In genomic region chr12:54034666-54035346, GRCm38 (mm10) we compare ENCODE assay signal across 9 mouse cellular contexts.
DNase-seq lines count a peak whose midpoint lies in the region; ATAC-seq and TF ChIP-seq lines count a peak whose summit lies in the region.
"Had no signal": no experiment of that assay in that cellular context is flagged by ENCODE, and none has a peak within 500 bp of the region (broad histone marks: within the 10 kb centered on the region; RNA-seq: fewer than 3 reads in every experiment).

No protein-coding gene starts in this region.

- H3K4me2 ChIP-seq in intestine, postnatal 0 days (replicated peaks; ENCODE audit: low read depth) = no peak overlapping the region

- no peaks in the 10 kb centered on the region for H3K27me3 ChIP-seq in midbrain, embryonic 10.5 days (ENCODE audit: low read depth, poor library complexity, severe bottlenecking)
- H3K27me3 ChIP-seq in intestine, postnatal 0 days (replicated peaks; ENCODE audit: control insufficient read depth, insufficient read depth, low read length) = no peaks in the 10 kb centered on the region

- 10% methylated on average over 8 of the region's 8 CpGs for WGBS in midbrain, embryonic 10.5 days
- 34% methylated on average over 8 of the region's 8 CpGs for WGBS in intestine, postnatal 0 days

- H3K9ac ChIP-seq in intestine, postnatal 0 days (ENCODE audit: low read depth, low read length) = no peak overlapping the region

- peak; percentile 25 to 39 for DNase-seq in cerebellum, postnatal 14 days
- DNase-seq in cerebellum, adult 18-20 months = no peak
- peak; percentile 3 for DNase-seq in thymus, postnatal 14 days
- DNase-seq in thymus, postnatal 25 days = no peak
- peak; percentile 74 for DNase-seq in midbrain, embryonic 10.5 days (ENCODE audit: low spot score)
- no peak for DNase-seq in gastrocnemius, postnatal 10 days
- DNase-seq: lung, postnatal 36 days had no signal

- no peak for TF ChIP-seq CTCF in intestine, postnatal 0 days (IDR thresholded peaks at IDR 0.05; ENCODE audit: low read depth)

- H3K36me3 ChIP-seq in midbrain, embryonic 10.5 days = no peaks in the 10 kb centered on the region
- no peaks in the 10 kb centered on the region for H3K36me3 ChIP-seq in intestine, postnatal 0 days (ENCODE audit: control insufficient read depth, insufficient read depth)

- peaks cover 51% of the 10 kb centered on the region for H3K4me1 ChIP-seq in midbrain, embryonic 10.5 days
- no peaks in the 10 kb centered on the region for H3K4me1 ChIP-seq in intestine, postnatal 0 days (replicated peaks; ENCODE audit: control insufficient read depth, insufficient read depth, low read length)

- peak overlapping the region; percentile 29; the same call in 1 of the 2 replicates for H3K4me3 ChIP-seq in midbrain, embryonic 10.5 days
- H3K4me3 ChIP-seq in intestine, postnatal 0 days (ENCODE audit: low read depth, low read length) = no peak overlapping the region

- no peak for ATAC-seq in inflammation-experienced regulatory T-cells, adult 6 months
- no peak for ATAC-seq in intestine, postnatal 0 days

- no peaks in the 10 kb centered on the region for H3K9me3 ChIP-seq in midbrain, embryonic 10.5 days (replicated peaks)
- no peaks in the 10 kb centered on the region for H3K9me3 ChIP-seq in intestine, postnatal 0 days (ENCODE audit: control insufficient read depth)

- peak overlapping the region; percentile 91 for H3K27ac ChIP-seq in midbrain, embryonic 10.5 days (replicated peaks)
- H3K27ac ChIP-seq in intestine, postnatal 0 days (ENCODE audit: low read depth, low read length) = no peak overlapping the region

Comparison
In these comparisons a context has a peak if more than half of its experiments do, and no peak if none do; other contexts are left out.
1. DNase-seq: peak in cerebellum, postnatal 14 days (2 of 2), thymus, postnatal 14 days (single experiment) and midbrain, embryonic 10.5 days (single experiment); none in cerebellum, adult 18-20 months (0 of 2), thymus, postnatal 25 days (single experiment) and gastrocnemius, postnatal 10 days (single experiment).